Mouse (Mus musculus) ovary, postnatal 14 days (tissue): ENCODE measurements around the gene H2-Aa.
A peak's percentile ranks its signal among the peaks of the same experiment; 100 is the strongest.

Experiments used
- DNase-seq: peaks from one replicate; pipeline ENCODE4 v3.0.0; 2022; ENCODE audit warnings: low spot score

Gene H2-Aa

DNA sequence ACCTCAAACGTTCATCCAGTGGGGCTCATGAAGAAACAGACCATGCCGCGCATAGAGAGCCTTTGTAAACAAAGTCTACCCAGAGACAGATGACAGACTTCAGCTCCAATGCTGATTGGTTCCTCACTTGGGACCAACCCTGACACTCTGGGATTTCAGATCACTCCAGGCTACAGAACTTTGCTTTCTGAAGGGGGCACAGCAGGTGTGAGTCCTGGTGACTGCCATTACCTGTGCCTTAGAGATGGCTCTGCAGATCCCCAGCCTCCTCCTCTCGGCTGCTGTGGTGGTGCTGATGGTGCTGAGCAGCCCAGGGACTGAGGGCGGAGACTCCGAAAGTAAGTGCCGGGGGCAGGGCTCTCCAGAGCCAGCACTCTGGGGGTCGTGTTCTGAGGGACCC is 24.6 kb downstream of the H2-Aa start:
- DNase-seq, result peak; percentile 67

DNA sequence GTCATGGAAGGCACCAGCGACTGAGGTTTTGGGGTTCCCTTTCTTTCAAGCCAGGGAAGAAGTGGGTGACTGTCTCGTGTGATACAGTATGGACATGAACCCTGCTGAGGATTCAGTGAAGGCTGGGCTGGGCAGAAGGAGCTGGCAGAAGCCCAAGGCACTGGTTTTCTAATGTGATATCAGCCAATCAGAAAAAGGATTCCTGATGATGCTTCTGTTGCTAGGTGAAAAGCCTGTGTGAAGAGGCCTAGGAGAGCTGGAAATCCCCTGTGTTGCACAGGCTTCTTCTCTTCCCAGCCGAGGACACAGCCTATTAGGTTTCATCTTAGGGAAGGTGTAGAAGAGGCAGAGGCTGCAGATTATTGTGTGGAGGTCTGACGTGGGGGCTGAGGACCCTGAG is 26.1 kb downstream of the H2-Aa start:
- peak; percentile 77 for DNase-seq

DNA sequence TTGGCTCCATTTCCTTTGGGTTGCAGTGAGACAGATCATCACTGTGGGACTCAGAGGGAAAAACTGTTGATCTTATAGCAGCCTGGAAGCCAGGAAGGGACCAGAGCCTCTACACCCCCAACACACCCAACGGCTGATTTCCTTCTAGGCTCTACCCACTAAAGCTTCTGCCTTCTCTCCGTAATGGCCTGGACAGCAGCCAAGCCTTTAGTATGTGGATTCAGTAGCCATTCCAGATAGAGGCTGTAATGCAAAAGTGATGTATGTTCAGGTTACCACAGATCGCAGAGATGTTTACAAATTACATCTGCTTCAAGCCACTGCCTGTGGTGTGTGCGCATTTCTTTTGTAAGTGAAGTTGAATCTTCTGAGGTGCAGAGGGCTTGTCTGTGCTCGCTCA is 27.1 kb downstream of the H2-Aa start:
- no peak for DNase-seq

DNA sequence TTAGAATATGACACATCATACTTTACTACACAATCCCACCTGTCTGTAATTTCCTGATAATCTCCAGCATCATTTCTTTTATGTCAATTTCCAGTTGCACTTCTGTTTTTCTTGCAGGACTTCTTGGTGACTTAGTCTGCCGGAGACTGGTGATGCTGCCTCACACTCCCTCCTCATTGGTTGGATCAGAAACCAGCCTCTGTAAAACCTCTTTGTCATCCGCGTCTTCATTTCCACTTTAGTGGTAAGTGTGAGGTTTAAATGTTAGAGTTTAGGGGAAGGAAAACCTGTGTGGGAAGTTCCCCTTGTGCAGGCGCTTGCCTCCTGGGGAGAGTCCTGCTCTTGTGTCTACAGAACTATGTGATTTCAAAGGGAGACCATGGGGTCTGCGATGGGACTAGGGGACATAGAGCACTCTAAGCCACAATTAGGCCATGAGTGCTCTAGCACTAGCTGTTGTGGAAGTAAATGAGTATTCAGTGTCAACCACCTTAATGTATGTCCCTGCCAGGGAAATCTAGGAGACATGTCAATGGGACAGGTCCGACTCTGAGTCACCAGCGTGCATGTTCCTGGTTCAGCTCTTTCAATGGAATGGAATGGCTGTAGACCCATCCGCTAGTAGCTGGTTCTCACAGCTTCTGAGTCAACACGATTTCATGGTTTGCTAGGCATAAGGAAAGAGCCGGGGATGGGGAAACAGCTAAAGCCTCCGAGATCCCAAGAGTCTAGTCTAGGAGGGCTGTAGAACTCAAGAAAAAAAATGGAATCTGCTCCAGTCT is 29.8 kb downstream of the H2-Aa start, which contains the start of gene H2-Ab1:
H2-Ab1 (plus strand) TSS at position 96 of the 782 bp plus-strand sequence.
- peak; percentile 79 for DNase-seq

DNA sequence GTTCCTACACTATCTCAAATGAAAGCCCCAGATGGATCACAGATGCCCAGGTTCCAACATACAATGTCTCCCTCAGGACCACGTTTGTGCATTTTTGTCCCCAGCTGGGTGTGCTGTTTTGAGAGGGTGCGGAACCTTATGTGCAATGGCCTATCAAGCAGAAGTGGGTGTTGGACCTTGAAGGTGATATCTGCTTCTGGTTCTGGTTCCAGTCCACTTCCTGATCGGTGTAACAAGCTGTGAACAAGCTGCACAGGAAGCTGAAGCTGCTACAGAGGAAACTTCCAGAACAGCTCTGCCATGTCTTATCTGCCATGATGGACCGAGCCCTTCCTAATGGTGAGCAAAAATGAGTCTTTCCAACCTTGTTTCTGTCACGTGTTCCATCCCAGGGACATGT is 31.1 kb downstream of the H2-Aa start:
- no peak for DNase-seq

DNA sequence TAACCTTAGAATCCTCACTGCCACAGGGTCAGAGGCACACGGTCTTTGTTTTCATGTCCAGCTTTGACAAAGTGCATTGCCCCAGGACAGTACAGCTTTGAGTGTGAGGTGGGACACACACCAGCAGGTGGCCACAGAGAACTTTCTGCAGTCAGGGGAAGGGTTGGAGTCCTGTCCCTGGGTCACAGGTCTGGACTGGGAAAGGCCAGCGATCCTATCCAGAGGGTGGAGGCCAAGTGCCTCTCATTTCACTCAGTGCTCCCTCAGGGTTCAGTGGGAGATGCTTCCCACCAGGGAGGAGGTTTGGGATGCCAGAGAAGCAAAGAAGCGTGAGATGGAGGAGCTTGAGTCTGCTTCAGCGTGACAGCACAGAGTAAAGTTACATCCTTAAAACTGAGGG is 36.0 kb downstream of the H2-Aa start:
- DNase-seq, result no peak

DNA sequence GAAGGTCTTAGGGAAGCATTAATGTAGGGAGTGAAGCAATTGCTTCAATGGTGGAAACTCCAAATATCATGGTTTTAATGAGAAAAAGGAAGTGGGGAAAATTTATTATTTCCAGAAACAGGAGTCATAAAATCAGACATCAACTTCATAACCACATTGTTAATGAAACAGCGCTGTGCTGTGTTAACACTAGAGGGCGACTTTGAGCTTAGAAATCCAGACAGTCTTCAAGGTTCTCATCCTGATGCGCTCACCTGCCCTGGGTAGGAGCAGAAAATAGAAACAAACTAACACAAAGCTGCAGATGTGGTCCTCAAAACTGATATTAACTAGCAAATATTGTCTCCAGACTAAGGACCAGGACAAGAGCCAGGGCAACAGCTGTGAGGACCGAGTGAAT is 37.7 kb downstream of the H2-Aa start:
- DNase-seq, result peak; percentile 25

DNA sequence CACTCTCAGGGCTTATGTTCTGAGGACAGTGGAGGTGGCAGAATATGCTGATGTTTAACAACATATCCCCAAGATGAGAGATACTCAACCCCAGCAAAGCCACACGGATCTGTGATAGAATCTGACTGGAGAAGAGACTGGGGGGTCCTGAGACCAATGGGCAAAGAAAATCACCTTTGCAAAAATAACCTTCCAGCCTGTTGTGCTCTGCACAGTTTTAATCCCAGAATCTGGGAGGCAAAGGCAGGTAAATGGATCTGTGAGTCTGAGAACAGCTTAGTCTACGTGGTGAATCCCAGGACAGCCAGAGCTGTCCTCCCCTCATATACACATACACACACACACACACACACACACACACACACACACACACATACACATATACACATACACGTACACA is 38.3 kb downstream of the H2-Aa start:
- no peak for DNase-seq

DNA sequence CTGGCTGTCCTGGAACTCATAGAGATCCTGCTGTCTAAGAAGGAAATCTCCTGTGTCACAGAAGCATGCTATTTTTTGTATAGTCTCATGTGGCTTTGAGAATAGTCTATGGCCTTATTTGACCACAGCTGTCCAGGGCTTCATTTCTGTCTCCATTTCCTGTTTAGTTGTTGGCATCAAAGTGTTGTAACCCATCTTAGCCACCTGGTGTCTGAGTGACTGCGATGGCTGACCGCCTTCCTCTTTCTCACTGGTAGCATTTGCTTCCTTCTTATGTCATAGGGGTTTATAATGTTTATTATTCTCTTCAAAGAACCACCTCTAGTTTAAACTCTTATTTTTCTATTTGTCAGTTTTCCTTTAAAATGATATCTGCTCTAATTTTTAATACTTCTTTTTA is 38.9 kb downstream of the H2-Aa start:
- DNase-seq, result no peak

DNA sequence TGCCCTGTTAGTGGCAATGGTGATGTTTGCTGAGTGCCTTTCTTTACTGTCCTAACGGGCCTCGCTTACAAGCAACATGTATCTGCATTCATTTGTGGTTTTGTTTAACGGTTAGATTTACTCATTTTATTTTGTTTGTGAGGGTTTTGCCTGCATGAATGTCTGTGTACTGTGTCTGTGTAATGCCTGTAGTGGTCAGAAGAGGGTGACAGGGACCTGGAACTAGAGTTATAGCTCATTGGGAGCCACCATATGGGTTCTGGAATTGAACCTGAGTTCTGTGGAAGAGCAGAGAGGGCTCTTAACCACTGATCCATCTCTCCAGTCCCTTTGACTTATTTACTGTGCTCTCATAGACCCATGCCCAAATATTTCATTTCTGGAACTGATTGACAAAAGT is 40.6 kb downstream of the H2-Aa start:
- no peak for DNase-seq

DNA sequence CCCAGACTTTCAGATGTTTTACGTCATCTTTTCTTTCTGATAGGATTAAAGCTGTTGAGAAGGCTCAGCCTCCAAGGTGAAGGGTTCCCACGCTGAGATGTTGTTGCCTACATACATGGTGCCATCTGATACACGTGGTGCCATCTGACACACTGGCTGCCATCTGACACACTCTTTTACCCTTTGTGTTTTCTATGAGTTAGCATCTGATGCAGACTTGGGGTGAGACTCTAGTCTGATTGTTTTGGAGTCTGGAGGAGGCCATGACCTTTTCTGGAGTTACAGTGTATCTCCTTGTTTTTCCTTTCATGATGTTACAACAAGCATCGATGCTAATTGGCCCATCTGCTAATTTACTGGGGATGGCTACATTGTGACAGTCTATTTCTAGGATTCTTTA is 43.0 kb downstream of the H2-Aa start:
- no peak for DNase-seq

DNA sequence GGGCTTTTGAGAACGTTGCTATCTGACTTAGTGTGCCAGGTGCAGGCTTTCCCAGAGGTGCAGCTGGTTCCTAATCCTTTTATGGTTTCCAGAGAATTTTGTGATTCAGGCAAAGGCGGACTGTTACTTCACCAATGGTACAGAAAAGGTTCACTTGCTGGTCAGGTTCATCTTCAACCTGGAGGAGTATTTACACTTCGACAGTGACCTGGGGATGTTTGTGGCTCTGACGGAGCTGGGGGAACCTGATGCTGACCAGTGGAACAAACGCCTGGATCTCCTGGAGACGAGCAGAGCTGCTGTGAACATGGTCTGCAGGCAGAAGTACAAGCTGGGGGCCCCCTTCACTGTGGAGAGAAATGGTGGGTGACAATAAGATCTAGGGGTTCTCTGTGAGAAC is 46.7 kb downstream of the H2-Aa start:
- DNase-seq, result no peak

DNA sequence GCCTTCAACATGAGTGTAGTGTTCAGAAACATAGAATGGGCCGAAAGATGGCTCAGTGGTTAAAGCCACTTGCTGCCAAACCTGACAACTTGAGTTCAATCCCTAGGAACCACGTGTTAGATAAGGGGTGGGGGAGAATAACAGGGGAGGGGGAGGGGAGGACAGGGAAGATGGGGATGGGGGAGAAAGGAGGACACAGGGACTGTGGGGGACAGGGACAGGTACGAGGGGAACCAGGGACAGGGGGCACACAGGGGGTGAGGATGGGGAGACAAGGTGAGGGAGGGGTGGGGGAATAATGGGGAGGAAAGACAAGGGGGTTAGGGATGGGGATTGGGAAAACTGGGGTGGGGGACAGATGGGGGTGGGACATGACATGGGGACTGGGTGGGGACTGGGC is 47.3 kb downstream of the H2-Aa start:
- DNase-seq, result no peak

DNA sequence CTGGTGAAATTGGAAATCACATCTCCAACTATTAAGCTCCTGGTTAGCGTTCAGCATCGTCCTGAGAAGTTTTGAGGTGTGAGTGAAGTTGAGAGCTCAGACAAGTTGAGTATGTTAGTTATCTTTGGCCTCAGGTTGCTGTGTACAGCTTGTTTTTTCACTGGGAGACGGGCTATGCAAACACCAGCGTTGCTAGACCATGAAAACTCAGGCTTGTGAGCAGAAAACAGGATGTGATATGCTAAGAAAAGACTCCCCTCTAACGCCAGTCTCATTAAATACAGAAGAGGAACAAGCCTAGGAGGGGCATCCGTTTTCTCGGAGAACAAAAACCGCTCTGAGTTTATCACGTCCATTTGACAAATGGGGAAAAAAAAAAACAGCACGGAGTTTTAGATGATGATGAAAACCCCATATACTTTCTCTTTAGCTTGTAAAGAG is 48.0 kb downstream of the H2-Aa start:
- no peak for DNase-seq

DNA sequence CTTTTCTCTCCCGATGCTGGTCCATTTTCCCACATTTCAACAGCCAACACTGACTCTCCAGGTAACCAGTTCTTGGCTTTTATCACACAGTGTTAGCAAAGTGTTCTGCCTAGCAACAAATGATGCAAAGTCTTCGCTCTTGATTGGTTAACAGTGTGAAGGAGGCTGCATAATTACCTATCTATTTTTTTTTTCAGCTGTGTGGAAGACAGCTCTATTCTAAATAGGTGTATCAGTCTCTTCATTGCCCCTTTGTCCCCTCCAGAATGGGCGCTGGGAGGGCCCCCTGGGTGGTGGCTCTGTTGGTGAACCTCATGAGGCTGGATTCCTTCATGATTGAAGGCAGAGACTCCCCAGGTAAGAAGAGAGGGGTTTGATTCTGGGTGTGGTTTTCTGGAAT is 48.9 kb downstream of the H2-Aa start, which contains the start of gene H2-Ob:
H2-Ob (plus strand) TSS at position 198 of the 400 bp plus-strand sequence.
- peak; percentile 24 for DNase-seq

DNA sequence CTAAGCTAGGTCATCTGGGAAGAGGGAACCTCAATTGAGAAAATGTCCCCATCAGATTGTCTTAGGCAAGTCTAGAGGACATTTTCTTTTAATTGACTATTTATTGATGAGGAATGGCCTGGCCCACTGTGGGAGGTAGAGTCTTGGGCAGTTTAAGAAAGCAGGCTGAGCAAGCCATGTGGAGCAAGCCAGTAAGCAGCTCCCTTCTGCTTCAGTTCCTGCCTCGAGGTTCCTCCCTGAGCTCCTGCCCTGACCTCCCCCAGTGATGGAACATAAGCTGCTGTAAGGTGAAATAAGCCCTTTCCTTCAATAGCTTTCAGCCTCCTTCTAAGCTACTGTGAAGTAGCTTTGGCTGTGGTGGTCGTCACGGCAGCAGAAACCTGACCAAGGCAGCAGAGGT is 49.9 kb downstream of the H2-Aa start:
- DNase-seq, result no peak

DNA sequence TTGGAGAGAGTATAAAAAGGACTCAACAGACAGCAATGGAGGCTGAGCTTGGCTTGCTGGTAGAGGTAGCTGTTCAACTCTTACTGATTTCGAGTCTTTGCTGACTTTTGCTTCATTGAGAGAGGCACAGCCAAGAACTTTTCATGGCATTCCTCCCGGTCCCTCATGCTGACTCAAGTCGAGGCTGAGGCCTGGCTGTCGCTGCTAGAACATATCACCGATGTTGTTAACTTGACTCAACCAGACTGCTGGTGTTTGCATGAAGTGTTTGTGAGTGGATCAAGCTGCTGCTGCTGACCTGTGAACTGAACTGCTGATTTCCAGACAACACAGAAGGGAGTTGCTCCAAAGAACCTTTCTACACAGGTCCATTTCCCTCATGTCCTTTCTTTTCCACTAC is 50.9 kb downstream of the H2-Aa start:
- DNase-seq, result no peak

DNA sequence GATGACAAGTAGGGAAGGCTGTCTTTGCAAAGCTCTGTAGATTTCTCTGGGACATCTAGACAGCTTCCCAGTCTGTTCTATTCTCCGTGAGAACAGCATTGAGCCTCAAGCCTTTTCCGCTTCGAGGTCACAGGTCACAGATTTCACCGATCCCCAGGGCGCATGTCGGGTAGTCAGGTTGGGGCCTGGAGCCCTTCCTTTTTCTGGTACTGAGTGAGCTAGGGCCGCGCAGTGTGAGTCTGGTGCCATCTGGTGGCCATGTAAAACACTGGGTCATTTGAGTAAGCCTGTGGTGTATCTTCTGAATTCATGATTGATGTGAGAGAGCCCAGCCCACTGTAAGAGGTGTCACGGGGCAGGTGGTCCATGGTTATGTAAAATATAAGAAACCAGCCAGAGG is 52.7 kb downstream of the H2-Aa start:
- DNase-seq, result peak; percentile 64
